Mouse (Mus musculus) Patski (cell line): Measurements from ENCODE around the gene Ang. TPM values are rescaled to one million over a fixed set of nuclear protein-coding genes. Genes with fewer than 3 reads are reported as not detected.

Source experiments
- ATAC-seq: fragments of 100-300 bp; one replicate; pipeline ENCODE4 v1.8.0; 2021
- CTCF ChIA-PET: fragments of 350-600 bp; sonication (Branson Sonifier 250); formaldehyde crosslinking; loops from one replicate; lab custom pipeline; 2022; ENCODE audit warnings: inconsistent platforms; lab: Charles Lee
- POLR2A ChIA-PET: fragments of 350-600 bp; sonication (Branson Sonifier 250); formaldehyde crosslinking; loops from one replicate; lab custom pipeline; 2022; ENCODE audit warnings: antibody characterized with exemption, inconsistent platforms; lab: Charles Lee
- DNase-seq: peaks from one replicate; pipeline ENCODE4 v3.0.0-alpha.2; 2011; ENCODE audit warnings: low read depth, low spot score
- H3K27me3 ChIP-seq: fragments of 371-371 bp; one replicate; pipeline ENCODE4 v1.5.1; 2021
- CTCF ChIP-seq: fragments of 100-300 bp; IDR thresholded peaks from one replicate; pipeline ENCODE4 v1.5.1; 2021
- in situ Hi-C: fragments of 300-500 bp; cut with MboI; formaldehyde crosslinking; loops from 3 replicates; pipeline ENCODE4 v1.11.1; 2018; ENCODE audit warnings: low pct_unique_long_range_greater_than_20kb, mixed read lengths
- polyA plus RNA-seq: library from polyadenylated mRNA; unstranded; gene quantifications from one replicate; pipeline ENCODE4 v1.2.3, GENCODE M21; 2021

Ang gene
- polyA plus RNA-seq, 1 experiment from 2014 or later = 1.3 TPM

DNA sequence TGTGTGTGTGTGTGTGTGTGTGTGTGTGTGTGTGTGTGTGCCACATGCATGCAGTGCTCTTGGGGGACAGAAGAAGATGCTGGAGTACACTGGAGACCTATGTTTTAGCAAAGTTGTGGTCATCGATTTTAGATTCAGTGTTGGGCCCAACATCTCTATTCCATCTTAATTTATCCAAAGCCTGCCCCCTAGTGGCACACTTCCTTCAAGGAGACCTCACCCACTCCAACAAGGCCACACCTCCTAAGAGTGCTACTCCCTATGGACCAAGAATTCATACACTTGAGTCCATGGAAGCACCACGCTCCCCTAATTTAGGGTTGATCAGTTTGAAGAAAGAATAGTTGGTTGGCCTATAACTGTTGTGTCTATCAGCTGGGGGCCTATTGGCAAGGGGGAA, 21.3 kb upstream of the Ang start:
- in situ Hi-C loops = no loop called here
- ChIA-PET CTCF (no interaction called here), POLR2A (no interaction called here)
- DNase-seq = no peak
- peaks cover 11% of the 10 kb centered on the region for H3K27me3 ChIP-seq
- no peak for ATAC-seq
- TF ChIP-seq CTCF = peak; percentile 41

DNA sequence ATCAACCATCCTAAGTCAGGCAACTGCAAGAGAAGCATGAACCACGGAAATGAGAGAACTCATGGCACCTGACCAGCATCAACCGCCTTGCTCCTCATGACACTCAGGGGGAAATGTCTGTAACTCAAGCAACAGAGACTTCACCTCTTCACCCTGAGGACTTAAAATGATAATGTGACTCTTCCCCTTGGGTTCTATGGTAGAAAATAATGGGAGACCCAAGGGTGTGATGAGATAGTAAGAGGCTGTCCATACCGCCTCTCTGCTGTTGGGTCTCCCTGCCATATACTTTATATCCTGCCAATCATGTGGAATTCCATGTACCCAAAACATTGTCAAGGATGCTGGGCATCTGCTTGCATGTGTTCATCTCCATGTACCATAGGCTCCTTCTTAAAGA, 16.6 kb upstream of the Ang start, which contains the start of gene Olfr750:
Gene Olfr750, minus strand, starts transcription at position 101 of the 400 bp plus-strand sequence.
- CTCF ChIA-PET = no interaction called here
- no peak for DNase-seq

DNA sequence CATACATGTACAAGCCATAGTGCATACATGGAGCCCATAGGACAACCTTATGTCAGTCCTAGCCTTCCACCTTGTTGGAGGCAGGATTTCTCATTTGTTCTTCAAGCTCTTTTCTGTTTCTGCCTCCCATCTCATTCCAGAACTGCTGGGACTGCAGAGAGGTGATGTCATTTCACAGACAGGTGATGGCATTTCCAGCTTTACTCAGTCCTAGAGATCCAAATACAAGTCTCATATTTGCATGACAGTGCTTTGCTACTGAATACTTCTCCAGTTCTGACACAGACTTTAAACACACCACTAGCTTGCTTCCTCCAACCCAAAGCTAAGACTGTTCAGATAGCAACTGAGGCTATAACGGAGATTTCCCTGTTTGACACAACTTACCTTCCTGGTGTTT, 11.8 kb upstream of the Ang start:
- ATAC-seq (no peak), DNase-seq (no peak)
- H3K27me3 ChIP-seq = peaks cover 11% of the 10 kb centered on the region
- ChIA-PET POLR2A (no interaction called here), CTCF (interaction anchor here (1.0 kb wide), 1 partner anchor 10 kb away, joined by 4 read pairs; no protein-coding TSS in a partner anchor)
- TF ChIP-seq CTCF = no peak
- in situ Hi-C loops = no loop called here

More for the DNA sequence above, 16.6 kb upstream of the Ang start, which contains the start of gene Olfr750:
- no peak for ATAC-seq
- POLR2A ChIA-PET = no interaction called here
- in situ Hi-C loops = no loop called here
- TF ChIP-seq CTCF = no peak
- H3K27me3 ChIP-seq = peaks cover 17% of the 10 kb centered on the region

DNA sequence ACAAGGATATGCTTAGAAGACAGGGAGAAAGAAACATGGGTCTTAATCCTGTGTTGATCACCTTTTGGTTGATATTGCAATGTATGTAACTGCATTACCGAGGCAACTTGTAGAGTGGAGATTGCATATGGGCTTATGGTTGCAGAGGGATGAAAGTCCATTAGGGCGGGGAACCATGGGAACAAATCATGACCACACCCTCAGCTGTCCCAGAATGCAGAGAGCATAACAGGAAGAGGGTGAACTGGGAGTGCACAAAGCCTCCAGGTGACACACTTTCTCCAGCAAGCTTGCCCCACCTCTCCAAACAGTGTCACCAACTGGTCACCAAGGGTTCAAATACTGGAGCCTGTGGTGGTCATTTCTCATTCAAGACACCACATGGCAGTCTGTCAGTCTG, 9.9 kb upstream of the Ang start:
- ChIA-PET POLR2A (no interaction called here), CTCF (interaction anchor here (1.1 kb wide), 1 partner anchor 17 kb away, joined by 4 read pairs; no protein-coding TSS in a partner anchor)
- H3K27me3 ChIP-seq = peaks cover 3% of the 10 kb centered on the region
- no peak for DNase-seq
- in situ Hi-C loops = no loop called here
- TF ChIP-seq CTCF = no peak
- ATAC-seq = no peak

GRCm38 (mm10) chr14:51082599-51083581, 8.1 kb upstream of the Ang start:
- DNase-seq = no peak
- TF ChIP-seq CTCF = no peak
- ATAC-seq = peak; percentile 12
- POLR2A ChIA-PET = no interaction called here
- peaks cover 3% of the 10 kb centered on the region for H3K27me3 ChIP-seq
- in situ Hi-C loops = no loop called here
- CTCF ChIA-PET = interaction anchor here (0.7 kb wide), 1 partner anchor 18 kb away, joined by 3 read pairs; no protein-coding TSS in a partner anchor

- peaks cover 3% of the 10 kb centered on the region for H3K27me3 ChIP-seq
- ChIA-PET CTCF (interaction anchor here (0.7 kb wide), 1 partner anchor 19 kb away, joined by 3 read pairs; no protein-coding TSS in a partner anchor), POLR2A (no interaction called here)
- ATAC-seq (no peak), DNase-seq (no peak)
- TF ChIP-seq CTCF = no peak
- in situ Hi-C loops = no loop called here
Observed at GRCm38 (mm10) chr14:51083805-51084204, 7.1 kb upstream of the Ang start.

DNA sequence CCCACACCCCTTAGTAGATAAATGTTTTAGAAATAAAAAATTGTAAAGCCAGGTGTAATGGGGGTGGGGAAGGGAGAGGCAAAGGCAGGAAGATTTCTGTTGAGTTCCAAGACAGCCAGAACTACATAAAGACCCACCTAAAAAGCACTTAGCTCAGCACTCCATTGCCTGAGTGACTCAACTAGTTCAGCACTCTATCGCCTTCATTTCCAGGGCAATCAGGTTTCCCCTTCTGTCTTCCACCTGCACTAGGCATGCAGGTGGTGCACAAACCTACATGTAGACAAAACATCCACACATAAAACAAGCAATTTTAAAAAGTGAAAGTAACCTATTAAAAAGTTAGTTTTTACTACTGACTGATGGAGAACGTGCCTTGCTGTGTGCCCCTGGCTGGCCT, 5.9 kb upstream of the Ang start:
- CTCF ChIA-PET = no interaction called here

GRCm38 (mm10) chr14:51085911-51086310, 5.0 kb upstream of the Ang start:
- no peak for ATAC-seq
- CTCF ChIA-PET = no interaction called here
- TF ChIP-seq CTCF = no peak
- POLR2A ChIA-PET = no interaction called here
- in situ Hi-C loops = no loop called here
- no peak for DNase-seq
- H3K27me3 ChIP-seq = peaks cover 3% of the 10 kb centered on the region

More for the DNA sequence above, 5.9 kb upstream of the Ang start:
- peaks cover 3% of the 10 kb centered on the region for H3K27me3 ChIP-seq
- TF ChIP-seq CTCF = no peak
- in situ Hi-C loops = no loop called here
- DNase-seq (no peak), ATAC-seq (no peak)
- POLR2A ChIA-PET = interaction anchor here (0.6 kb wide), 1 partner anchor 279 kb away, joined by 5 read pairs; no protein-coding TSS in a partner anchor

DNA sequence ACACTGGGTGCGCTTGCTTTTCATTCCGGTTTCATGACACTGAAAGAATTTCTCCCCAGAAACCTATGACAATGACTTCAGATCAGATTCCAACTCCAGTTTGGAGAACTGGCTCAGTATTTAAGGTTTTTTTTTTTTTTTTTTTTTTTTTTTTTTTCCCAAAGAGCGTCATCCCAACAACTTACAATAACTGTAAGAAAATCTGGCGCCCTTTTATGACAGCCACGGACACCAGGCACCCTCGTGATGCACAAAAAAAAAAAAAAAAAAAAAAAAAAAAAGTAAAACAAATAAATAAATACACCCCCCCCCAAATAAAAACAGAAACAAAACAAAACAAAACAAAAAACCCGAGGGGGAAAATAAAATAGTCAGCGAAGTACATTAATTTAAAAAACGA, 3.2 kb upstream of the Ang start:
- no peak for DNase-seq
- in situ Hi-C loops = no loop called here

DNA sequence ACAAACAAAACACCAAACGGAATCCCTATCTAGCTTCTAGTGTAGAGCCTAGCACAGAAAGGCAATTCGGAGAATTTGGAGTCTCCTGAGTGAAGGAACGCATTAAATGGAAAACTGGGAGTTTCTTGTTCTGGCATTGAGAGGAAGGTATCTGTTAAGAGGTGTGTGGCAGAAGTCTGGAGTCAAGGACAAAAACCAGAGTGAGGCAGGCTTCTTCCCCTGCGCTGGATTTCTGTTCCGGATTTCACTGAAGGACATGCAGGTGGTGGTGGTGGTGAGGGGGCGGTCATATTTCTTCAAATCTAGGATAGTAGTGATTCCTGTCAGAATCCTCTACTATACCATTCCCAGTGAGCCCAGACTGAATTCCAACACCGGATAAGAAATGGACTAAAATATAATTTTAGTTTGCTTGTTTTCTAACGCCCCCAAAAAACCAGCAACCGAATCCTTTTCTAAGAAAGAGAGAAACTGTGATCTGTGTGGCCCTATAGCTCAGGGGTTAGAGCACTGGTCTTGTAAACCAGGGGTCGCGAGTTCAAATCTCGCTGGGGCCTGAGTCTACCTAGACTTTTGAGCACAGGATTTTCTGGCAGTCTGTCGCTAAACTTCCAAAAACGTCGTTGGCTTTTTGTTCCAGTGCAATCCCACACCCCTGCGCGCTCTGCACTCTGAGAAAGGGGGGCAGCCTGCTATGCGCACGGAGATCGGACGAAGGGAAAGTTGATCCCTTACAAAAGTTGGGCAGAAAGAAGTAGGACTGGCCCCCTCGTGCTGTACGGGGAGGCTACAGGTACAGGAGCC, 2.6 kb upstream of the Ang start:
- TF ChIP-seq CTCF = no peak
- DNase-seq (peak; percentile 20), ATAC-seq (no peak)
- in situ Hi-C loops = no loop called here
- ChIA-PET POLR2A (interaction anchor here (0.9 kb wide), 1 partner anchor 281 kb away, joined by 3 read pairs; the partner anchor contains the start of genes Ccnb1ip1 and Parp2), CTCF (interaction anchor here (1.1 to 1.9 kb wide), 2 partner anchors 9 to 24 kb away, joined by 4 to 17 read pairs; no protein-coding TSS in a partner anchor)
- no peaks in the 10 kb centered on the region for H3K27me3 ChIP-seq

More for the DNA sequence above, 3.2 kb upstream of the Ang start:
- no peak for ATAC-seq
- ChIA-PET POLR2A (interaction anchor here (0.6 kb wide), 1 partner anchor 1620 kb away, joined by 6 read pairs; no protein-coding TSS in a partner anchor), CTCF (interaction anchor here (1.9 kb wide), 1 partner anchor 23 kb away, joined by 17 read pairs; no protein-coding TSS in a partner anchor)
- no peak for TF ChIP-seq CTCF
- no peaks in the 10 kb centered on the region for H3K27me3 ChIP-seq
